Mouse (Mus musculus) MEL (cell line): ENCODE data around the gene Sema5a. TPM values are rescaled to one million over a fixed set of nuclear protein-coding genes. Genes with fewer than 3 reads are reported as not detected.

ENCODE experiments used
- DNase-seq: peaks from one replicate; pipeline ENCODE4 v3.0.0; 2011; ENCODE audit warnings: low read depth, low spot score
- H3K27ac ChIP-seq: 2 replicates; pipeline ENCODE4 v1.5.1; 2012; ENCODE audit warnings: low read depth, mild to moderate bottlenecking, control low read depth, low read length, moderate library complexity; ENCODE audit not compliant: control insufficient read depth
- H3K27me3 ChIP-seq, 2 experiments: fragments of 150-350 bp in 1 of 2; sonication (generic) in 1 of 2; 2 replicates each; pipeline ENCODE4 v1.6.1; 2012; ENCODE audit warnings: low read length in 2 of 2, mild to moderate bottlenecking in 2 of 2, improper control_type of control experiment in 1 of 2, moderate library complexity in 1 of 2; ENCODE audit not compliant: insufficient read depth in 2 of 2, control insufficient read depth in 1 of 2
- H3K36me3 ChIP-seq, 2 experiments: 2 replicates each; pipeline ENCODE4 v1.6.1; 2012 to 2014; ENCODE audit warnings: low read length in 2 of 2, improper control_type of control experiment in 1 of 2, inconsistent platforms in 1 of 2, mild to moderate bottlenecking in 1 of 2; ENCODE audit not compliant: insufficient read depth in 2 of 2, control insufficient read depth in 1 of 2
- H3K4me1 ChIP-seq, 2 experiments: fragments of 150-350 bp in 1 of 2; sonication (generic) in 1 of 2; 2 replicates each; pipeline ENCODE4 v1.6.1; 2012; ENCODE audit warnings: low read length in 2 of 2, improper control_type of control experiment in 1 of 2, mild to moderate bottlenecking in 1 of 2; ENCODE audit not compliant: insufficient read depth in 2 of 2, control insufficient read depth in 1 of 2
- H3K4me3 ChIP-seq, 2 experiments: fragments of 150-350 bp in 1 of 2; sonication (generic) in 1 of 2; 2 replicates each; pipeline ENCODE4 v1.5.1; 2012; ENCODE audit warnings: low read depth in 2 of 2, low read length in 2 of 2, mild to moderate bottlenecking in 2 of 2, moderate library complexity in 2 of 2, control low read depth in 1 of 2, improper control_type of control experiment in 1 of 2; ENCODE audit not compliant: control insufficient read depth in 1 of 2, insufficient read depth in 1 of 2
- H3K79me2 ChIP-seq: 2 replicates; pipeline ENCODE4 v1.6.1; 2012; ENCODE audit warnings: mild to moderate bottlenecking, low read length, moderate library complexity; ENCODE audit not compliant: control insufficient read depth, poor library complexity, insufficient read depth
- H3K9ac ChIP-seq: 2 replicates; pipeline ENCODE4 v1.6.1; 2012; ENCODE audit warnings: low read depth, mild to moderate bottlenecking, control low read depth, low read length, moderate library complexity; ENCODE audit not compliant: control insufficient read depth, poor library complexity, severe bottlenecking
- H3K9me3 ChIP-seq: fragments of 150-350 bp; sonication (generic); replicated peaks from 2 replicates; pipeline ENCODE4 v1.6.1; 2012; ENCODE audit warnings: mild to moderate bottlenecking, low read length, improper control_type of control experiment, moderate library complexity; ENCODE audit not compliant: insufficient read depth
- CHD2 ChIP-seq: IDR thresholded peaks from 2 replicates; pipeline ENCODE4 v1.6.1; 2011; ENCODE audit warnings: low read length, improper control_type of control experiment
- CTCF ChIP-seq, 3 experiments: IDR thresholded peaks in 2 of 3; conservative IDR thresholded peaks in 1 of 3; 2 replicates each; pipeline ENCODE4 v1.5.1; 2011 to 2012; ENCODE audit warnings: low read length in 3 of 3, low read depth in 2 of 3, mild to moderate bottlenecking in 2 of 3, improper control_type of control experiment in 1 of 3, inconsistent platforms in 1 of 3, mixed read lengths in 1 of 3, moderate library complexity in 1 of 3; ENCODE audit not compliant: control insufficient read depth in 1 of 3, insufficient read depth in 1 of 3, poor library complexity in 1 of 3, severe bottlenecking in 1 of 3
- ELF1 ChIP-seq: IDR thresholded peaks from 2 replicates; pipeline ENCODE4 v1.6.1; 2014; ENCODE audit warnings: low read depth, mild to moderate bottlenecking, inconsistent platforms, low read length, improper control_type of control experiment, moderate library complexity
- ETS1 ChIP-seq: IDR thresholded peaks from 2 replicates; pipeline ENCODE4 v1.6.1; 2012; ENCODE audit warnings: low read depth, mild to moderate bottlenecking, inconsistent platforms, low read length, improper control_type of control experiment, moderate library complexity
- GATA1 ChIP-seq: IDR thresholded peaks from 2 replicates; pipeline ENCODE4 v1.6.1; 2011; ENCODE audit warnings: low read depth, low read length, improper control_type of control experiment
- HCFC1 ChIP-seq: IDR thresholded peaks from 2 replicates; pipeline ENCODE4 v1.6.1; 2012; ENCODE audit warnings: low read depth, mild to moderate bottlenecking, inconsistent platforms, low read length, improper control_type of control experiment, moderate library complexity
- MAFK ChIP-seq: IDR thresholded peaks from 2 replicates; pipeline ENCODE4 v1.6.1; 2011; ENCODE audit warnings: low read depth, mild to moderate bottlenecking, low read length, improper control_type of control experiment, borderline replicate concordance
- MYC ChIP-seq: IDR thresholded peaks from 2 replicates; pipeline ENCODE4 v1.6.1; 2011; ENCODE audit warnings: low read depth, mild to moderate bottlenecking, low read length, improper control_type of control experiment, moderate library complexity
- RAD21 ChIP-seq: IDR thresholded peaks from 2 replicates; pipeline ENCODE4 v1.6.1; 2011; ENCODE audit warnings: mild to moderate bottlenecking, low read depth, low read length, improper control_type of control experiment
- SMC3 ChIP-seq: IDR thresholded peaks from 2 replicates; pipeline ENCODE4 v1.6.1; 2011; ENCODE audit warnings: low read depth, low read length, improper control_type of control experiment
- UBTF ChIP-seq: IDR thresholded peaks from 2 replicates; pipeline ENCODE4 v1.6.1; 2012; ENCODE audit warnings: low read depth, mild to moderate bottlenecking, inconsistent platforms, low read length, improper control_type of control experiment, moderate library complexity, borderline replicate concordance; ENCODE audit not compliant: insufficient read depth
- USF2 ChIP-seq, 2 experiments: IDR thresholded peaks; 2 replicates each; pipeline ENCODE4 v1.6.1; 2011 to 2012; ENCODE audit warnings: improper control_type of control experiment in 2 of 2, low read length in 2 of 2, borderline replicate concordance in 1 of 2, inconsistent platforms in 1 of 2, low read depth in 1 of 2, mild to moderate bottlenecking in 1 of 2; ENCODE audit not compliant: insufficient read depth in 1 of 2
- ZC3H11A ChIP-seq: IDR thresholded peaks from 2 replicates; pipeline ENCODE4 v1.6.1; 2012; ENCODE audit warnings: low read depth, mild to moderate bottlenecking, inconsistent platforms, low read length, improper control_type of control experiment
- polyA plus RNA-seq, 2 experiments: library from polyadenylated mRNA; stranded (reverse) in 1 of 2; unstranded in 1 of 2; fragments of >175 nt in 1 of 2; fragments of >200 nt in 1 of 2; gene quantifications; 2 replicates each; pipeline versions ENCODE4 v1.2.1 to v1.2.4; 2012; ENCODE audit warnings: low replicate concordance in 2 of 2, low read depth in 1 of 2; ENCODE audit not compliant: insufficient read length in 2 of 2, insufficient read depth in 1 of 2, missing spikeins in 1 of 2
- total RNA-seq: library from RNA; depleted of rRNA; stranded (reverse); fragments of 300-350 nt; gene quantifications from 2 replicates; pipeline ENCODE4 v1.2.3, GENCODE M21; 2012

The Sema5a gene
- total and polyA plus RNA-seq, 3 experiments, result not detected

DNA sequence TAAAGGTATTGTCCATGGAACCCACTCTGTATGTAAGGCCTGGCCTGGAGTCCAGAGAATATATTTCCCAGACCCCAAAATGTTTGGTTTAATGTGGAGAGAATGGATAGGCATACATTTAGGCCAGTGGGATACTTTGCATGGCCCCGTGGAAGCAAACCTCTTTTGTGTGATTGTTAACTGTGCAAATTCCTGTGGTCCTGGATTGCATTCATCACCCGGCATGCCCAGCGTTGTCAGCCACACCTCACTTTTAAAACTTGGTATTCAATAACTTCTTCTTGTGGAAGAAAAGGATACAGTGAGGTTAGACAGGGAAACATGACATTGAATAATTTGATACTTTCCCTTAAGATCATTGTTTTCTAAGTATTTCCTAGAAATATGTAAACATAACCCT, 46.4 kb downstream of the Sema5a start:
- DNase-seq, result no peak
- H3K27ac ChIP-seq, result no peak overlapping the region

DNA sequence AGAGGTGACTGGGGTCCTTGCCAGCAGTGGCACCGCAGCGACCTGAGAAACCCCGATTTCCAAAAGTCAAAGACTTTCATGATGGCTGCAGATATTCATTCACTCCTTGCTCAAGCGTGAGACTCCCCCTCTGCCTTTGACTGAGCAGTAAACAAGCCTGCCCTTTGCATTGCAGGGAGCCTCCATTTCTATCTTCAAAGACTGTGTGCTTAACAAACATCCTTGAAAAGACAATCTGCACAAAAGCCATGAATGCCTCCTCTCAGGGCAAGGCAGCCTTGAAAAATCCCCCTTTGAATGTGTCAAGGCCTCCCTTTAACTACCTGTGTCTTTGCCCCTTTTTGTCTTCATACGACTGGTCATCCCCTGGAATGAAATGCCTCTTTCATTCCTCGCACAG, 51.9 kb downstream of the Sema5a start:
- Histone ChIP-seq H3K27ac (no peak overlapping the region), H3K36me3 (no peaks in the 10 kb centered on the region), H3K4me1 (no peaks in the 10 kb centered on the region), H3K9ac (no peak overlapping the region), H3K9me3 (no peaks in the 10 kb centered on the region), H3K79me2 (no peaks in the 10 kb centered on the region), H3K4me3 (no peak overlapping the region), H3K27me3 (no peaks in the 10 kb centered on the region)
- TF ChIP-seq ZC3H11A (no peak), MAFK (no peak), UBTF (no peak)
- no peak for DNase-seq

More for the DNA sequence above, 46.4 kb downstream of the Sema5a start:
- Histone ChIP-seq H3K36me3 (no peaks in the 10 kb centered on the region), H3K4me1 (no peaks in the 10 kb centered on the region), H3K79me2 (no peaks in the 10 kb centered on the region), H3K27me3 (no peaks in the 10 kb centered on the region), H3K4me3 (no peak overlapping the region)
- TF ChIP-seq HCFC1, result no peak
- TF ChIP-seq ETS1, result no peak
- TF ChIP-seq CTCF (IDR thresholded peaks at IDR 0.05 in 2 of 3, conservative IDR thresholded peaks at IDR 0.05 in 1 of 3; ENCODE audit: control insufficient read depth in 1 of 3, insufficient read depth in 1 of 3, low read depth in 2 of 3, low read length in 3 of 3, poor library complexity in 1 of 3, severe bottlenecking in 1 of 3), result no peak
- TF ChIP-seq CHD2, result no peak
- TF ChIP-seq RAD21, result no peak
- TF ChIP-seq MYC, result no peak
- TF ChIP-seq SMC3, result no peak
- TF ChIP-seq, all 39 proteins: peak for 0
- Histone ChIP-seq H3K9me3 (no peaks in the 10 kb centered on the region), H3K9ac (no peak overlapping the region)

DNA sequence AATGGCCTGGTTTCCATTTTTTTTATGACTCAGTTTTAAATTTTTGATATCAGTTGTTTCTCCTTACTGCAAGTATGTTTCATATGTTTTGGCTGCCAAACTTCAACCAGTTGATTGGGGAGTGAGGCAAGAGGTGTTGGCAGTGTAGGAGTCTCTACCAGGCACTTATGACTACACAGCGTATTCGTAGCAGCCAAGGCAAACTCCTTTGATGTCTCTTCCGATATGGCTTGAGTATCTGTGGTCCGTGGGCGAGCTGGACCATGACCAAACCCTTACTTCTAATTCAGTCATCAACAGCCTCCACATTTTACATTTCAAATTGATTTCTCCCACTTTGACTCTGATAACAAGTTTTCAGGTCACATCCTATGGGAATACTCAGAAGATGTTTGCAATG, 52.7 kb downstream of the Sema5a start:
- no peak overlapping the region for H3K27ac ChIP-seq
- H3K9ac ChIP-seq, result no peak overlapping the region
- no peak overlapping the region for H3K4me3 ChIP-seq
- TF ChIP-seq GATA1 (no peak), ELF1 (no peak), CHD2 (no peak), USF2 (IDR thresholded peaks at IDR 0.05; ENCODE audit: borderline replicate concordance in 1 of 2, insufficient read depth in 1 of 2, low read depth in 1 of 2, low read length in 2 of 2) (no peak), MAFK (no peak)
- no peaks in the 10 kb centered on the region for H3K36me3 ChIP-seq
- no peaks in the 10 kb centered on the region for H3K27me3 ChIP-seq
- H3K4me1 ChIP-seq, result no peaks in the 10 kb centered on the region
- no peaks in the 10 kb centered on the region for H3K79me2 ChIP-seq
- no peak for DNase-seq
- H3K9me3 ChIP-seq, result no peaks in the 10 kb centered on the region
